Mouse (Mus musculus) liver, embryonic 12.5 days (tissue): ENCODE measurements at regions not wholly inside any gene's neighbourhood (a gene's known extent, or its start where the extent isn't known, plus 50 kb on each side); places are given as distances from the start of the nearest gene placed in this dataset.

ENCODE experiments used
- ATAC-seq: fragments of 200-750 bp; cut with Nextera tagmentation; 2 replicates; pipeline ENCODE4 v1.8.0; 2017; ENCODE audit warnings: moderate number of reproducible peaks, mild to moderate bottlenecking, moderate library complexity
- H3K27ac ChIP-seq: fragments of 300-500 bp; sonication (generic); 2 replicates; pipeline ENCODE4 v1.5.1; 2016; ENCODE audit warnings: mild to moderate bottlenecking
- H3K27me3 ChIP-seq: fragments of 300-500 bp; sonication (generic); replicated peaks from 2 replicates; pipeline ENCODE4 v1.6.1; 2016; ENCODE audit warnings: mild to moderate bottlenecking, moderate library complexity
- H3K36me3 ChIP-seq: fragments of 300-500 bp; sonication (generic); 2 replicates; pipeline ENCODE4 v1.6.1; 2016; ENCODE audit warnings: mild to moderate bottlenecking, moderate library complexity
- H3K4me1 ChIP-seq: fragments of 300-500 bp; sonication (generic); 2 replicates; pipeline ENCODE4 v1.6.1; 2016
- H3K4me2 ChIP-seq: fragments of 300-500 bp; sonication (generic); 2 replicates; pipeline ENCODE4 v1.6.1; 2016; ENCODE audit warnings: mild to moderate bottlenecking, moderate library complexity
- H3K4me3 ChIP-seq: fragments of 300-500 bp; sonication (generic); 2 replicates; pipeline ENCODE4 v1.5.1; 2016; ENCODE audit warnings: mild to moderate bottlenecking, moderate library complexity
- H3K9ac ChIP-seq: fragments of 300-500 bp; sonication (generic); 2 replicates; pipeline ENCODE4 v1.6.1; 2016; ENCODE audit warnings: mild to moderate bottlenecking, moderate library complexity
- H3K9me3 ChIP-seq: fragments of 300-500 bp; sonication (generic); replicated peaks from 2 replicates; pipeline ENCODE4 v1.6.1; 2016; ENCODE audit warnings: mild to moderate bottlenecking, moderate library complexity
- WGBS: fragments of 180-500 bp; shearing (Covaris S2); methylation state at CpG from one replicate; pipeline ENCODE4 v1.1.7; 2016; ENCODE audit not compliant: insufficient replicate concordance; 5-methylcytosine and 5-hydroxymethylcytosine counted together

GRCm38 (mm10) chr9:46516401-46517130, 196.8 kb upstream of the 4931429L15Rik start:
- Histone ChIP-seq H3K4me1 (no peaks in the 10 kb centered on the region), H3K27me3 (no peaks in the 10 kb centered on the region), H3K9me3 (no peaks in the 10 kb centered on the region), H3K4me3 (no peak overlapping the region), H3K36me3 (no peaks in the 10 kb centered on the region), H3K9ac (no peak overlapping the region), H3K27ac (no peak overlapping the region), H3K4me2 (no peak overlapping the region)
- 78% methylated on average over 20 of the region's 20 CpGs for WGBS
- ATAC-seq = no peak

- H3K4me2 ChIP-seq = no peak overlapping the region
- no peaks in the 10 kb centered on the region for H3K4me1 ChIP-seq
- no peak for ATAC-seq
- no peak overlapping the region for H3K4me3 ChIP-seq
- H3K27ac ChIP-seq = no peak overlapping the region
- no peaks in the 10 kb centered on the region for H3K27me3 ChIP-seq
- H3K9ac ChIP-seq = no peak overlapping the region
- H3K36me3 ChIP-seq = no peaks in the 10 kb centered on the region
- 45% methylated on average over 6 of the region's 6 CpGs for WGBS
- no peaks in the 10 kb centered on the region for H3K9me3 ChIP-seq
Observed at GRCm38 (mm10) chr9:46512276-46513051, 192.7 kb upstream of the 4931429L15Rik start.

GRCm38 (mm10) chr9:46511307-46511706, 191.5 kb upstream of the 4931429L15Rik start:
- no peak overlapping the region for H3K4me3 ChIP-seq
- no peaks in the 10 kb centered on the region for H3K9me3 ChIP-seq
- no peak for ATAC-seq
- H3K27ac ChIP-seq = no peak overlapping the region
- WGBS = 44% methylated on average over 6 of the region's 6 CpGs
- H3K9ac ChIP-seq = no peak overlapping the region
- no peaks in the 10 kb centered on the region for H3K27me3 ChIP-seq
- H3K36me3 ChIP-seq = no peaks in the 10 kb centered on the region
- no peak overlapping the region for H3K4me2 ChIP-seq
- no peaks in the 10 kb centered on the region for H3K4me1 ChIP-seq

- Histone ChIP-seq H3K36me3 (no peaks in the 10 kb centered on the region), H3K4me2 (no peak overlapping the region), H3K27me3 (no peaks in the 10 kb centered on the region), H3K9me3 (no peaks in the 10 kb centered on the region), H3K9ac (no peak overlapping the region), H3K4me1 (no peaks in the 10 kb centered on the region), H3K27ac (no peak overlapping the region), H3K4me3 (no peak overlapping the region)
- ATAC-seq = no peak
- WGBS = 49% methylated on average over 5 of the region's 5 CpGs
Observed at GRCm38 (mm10) chr9:46509896-46510295, 190.1 kb upstream of the 4931429L15Rik start.

- Histone ChIP-seq H3K9ac (no peak overlapping the region), H3K4me1 (no peaks in the 10 kb centered on the region), H3K4me3 (no peak overlapping the region), H3K27me3 (no peaks in the 10 kb centered on the region), H3K36me3 (no peaks in the 10 kb centered on the region), H3K4me2 (no peak overlapping the region), H3K27ac (no peak overlapping the region), H3K9me3 (no peaks in the 10 kb centered on the region)
- no peak for ATAC-seq
- WGBS = 24% methylated on average over 5 of the region's 5 CpGs
Observed at GRCm38 (mm10) chr9:46509458-46509857, 189.7 kb upstream of the 4931429L15Rik start.

- no peak for ATAC-seq
- WGBS = 54% methylated on average over 4 of the region's 4 CpGs
- no peaks in the 10 kb centered on the region for H3K27me3 ChIP-seq
- H3K9me3 ChIP-seq = no peaks in the 10 kb centered on the region
- no peak overlapping the region for H3K4me2 ChIP-seq
- H3K9ac ChIP-seq = no peak overlapping the region
- no peaks in the 10 kb centered on the region for H3K4me1 ChIP-seq
- H3K36me3 ChIP-seq = no peaks in the 10 kb centered on the region
- no peak overlapping the region for H3K4me3 ChIP-seq
- no peak overlapping the region for H3K27ac ChIP-seq
Observed at GRCm38 (mm10) chr9:46507036-46507435, 187.2 kb upstream of the 4931429L15Rik start.

GRCm38 (mm10) chr9:46504536-46504935, 184.8 kb upstream of the 4931429L15Rik start:
- Histone ChIP-seq H3K27ac (no peak overlapping the region), H3K9ac (no peak overlapping the region), H3K27me3 (peaks cover 10% of the 10 kb centered on the region; the same call in 1 of the 2 replicates), H3K4me1 (no peaks in the 10 kb centered on the region), H3K36me3 (no peaks in the 10 kb centered on the region), H3K4me2 (no peak overlapping the region), H3K9me3 (no peaks in the 10 kb centered on the region), H3K4me3 (no peak overlapping the region)
- ATAC-seq = no peak
- 58% methylated on average over 12 of the region's 12 CpGs for WGBS

- WGBS = 51% methylated on average over 3 of the region's 3 CpGs
- H3K27me3 ChIP-seq = peaks cover 10% of the 10 kb centered on the region; the same call in 1 of the 2 replicates
Observed at GRCm38 (mm10) chr9:46504133-46504416, 184.3 kb upstream of the 4931429L15Rik start.

GRCm38 (mm10) chr9:46503321-46504132, 183.7 kb upstream of the 4931429L15Rik start:
- H3K4me1 ChIP-seq = no peaks in the 10 kb centered on the region
- no peaks in the 10 kb centered on the region for H3K36me3 ChIP-seq
- H3K27me3 ChIP-seq = peaks cover 10% of the 10 kb centered on the region; the same call in 1 of the 2 replicates
- no peak overlapping the region for H3K9ac ChIP-seq
- 63% methylated on average over 8 of the region's 8 CpGs for WGBS
- no peak overlapping the region for H3K27ac ChIP-seq
- no peak for ATAC-seq
- no peak overlapping the region for H3K4me2 ChIP-seq
- no peak overlapping the region for H3K4me3 ChIP-seq
- H3K9me3 ChIP-seq = no peaks in the 10 kb centered on the region

More at GRCm38 (mm10) chr9:46504133-46504416, 184.3 kb upstream of the 4931429L15Rik start:
- no peaks in the 10 kb centered on the region for H3K36me3 ChIP-seq
- no peak overlapping the region for H3K4me2 ChIP-seq
- no peak for ATAC-seq
- H3K27ac ChIP-seq = no peak overlapping the region
- H3K4me3 ChIP-seq = no peak overlapping the region
- H3K4me1 ChIP-seq = no peaks in the 10 kb centered on the region
- H3K9ac ChIP-seq = no peak overlapping the region
- no peaks in the 10 kb centered on the region for H3K9me3 ChIP-seq

GRCm38 (mm10) chr9:46499426-46499825, 179.6 kb upstream of the 4931429L15Rik start:
- Histone ChIP-seq H3K9me3 (no peaks in the 10 kb centered on the region), H3K4me1 (no peaks in the 10 kb centered on the region), H3K27me3 (peaks cover 10% of the 10 kb centered on the region; the same call in 1 of the 2 replicates), H3K36me3 (no peaks in the 10 kb centered on the region), H3K4me2 (no peak overlapping the region), H3K27ac (no peak overlapping the region), H3K4me3 (no peak overlapping the region), H3K9ac (no peak overlapping the region)
- ATAC-seq = no peak
- 27% methylated on average over 2 of the region's 2 CpGs for WGBS

- H3K27ac ChIP-seq = no peak overlapping the region
- ATAC-seq = no peak
- whole genome bisulfite sequencing = 47% methylated on average over 5 of the region's 5 CpGs
Observed at GRCm38 (mm10) chr9:46498861-46499260, 179.1 kb upstream of the 4931429L15Rik start.

GRCm38 (mm10) chr9:46495276-46495675, 175.5 kb upstream of the 4931429L15Rik start:
- no peak overlapping the region for H3K4me3 ChIP-seq
- no peaks in the 10 kb centered on the region for H3K36me3 ChIP-seq
- no peak overlapping the region for H3K4me2 ChIP-seq
- no peak overlapping the region for H3K27ac ChIP-seq
- ATAC-seq = no peak
- no peak overlapping the region for H3K9ac ChIP-seq
- WGBS = 51% methylated on average over 6 of the region's 6 CpGs
- no peaks in the 10 kb centered on the region for H3K9me3 ChIP-seq
- H3K27me3 ChIP-seq = peaks cover 2% of the 10 kb centered on the region; the same call in 1 of the 2 replicates
- H3K4me1 ChIP-seq = no peaks in the 10 kb centered on the region

More at GRCm38 (mm10) chr9:46498861-46499260, 179.1 kb upstream of the 4931429L15Rik start:
- H3K9ac ChIP-seq = no peak overlapping the region
- peaks cover 10% of the 10 kb centered on the region; the same call in 1 of the 2 replicates for H3K27me3 ChIP-seq
- H3K4me3 ChIP-seq = no peak overlapping the region
- H3K4me1 ChIP-seq = no peaks in the 10 kb centered on the region
- H3K9me3 ChIP-seq = no peaks in the 10 kb centered on the region
- no peaks in the 10 kb centered on the region for H3K36me3 ChIP-seq
- H3K4me2 ChIP-seq = no peak overlapping the region
